Mouse (Mus musculus): ENCODE measurements around the gene Neurod6. TPM values are rescaled to one million over a fixed set of nuclear protein-coding genes. Genes with fewer than 3 reads are reported as not detected.
"Not testable (repeated sequence)": the region's sequence is repeated elsewhere in the genome, so short reads cannot be mapped to it uniquely, and the experiment has no call there.

Gene Neurod6
- polyA plus RNA-seq (2015; fragmentation: Nextera tagmentation; extraction: Ambion mirVana): not detected in 2 replicates

DNA sequence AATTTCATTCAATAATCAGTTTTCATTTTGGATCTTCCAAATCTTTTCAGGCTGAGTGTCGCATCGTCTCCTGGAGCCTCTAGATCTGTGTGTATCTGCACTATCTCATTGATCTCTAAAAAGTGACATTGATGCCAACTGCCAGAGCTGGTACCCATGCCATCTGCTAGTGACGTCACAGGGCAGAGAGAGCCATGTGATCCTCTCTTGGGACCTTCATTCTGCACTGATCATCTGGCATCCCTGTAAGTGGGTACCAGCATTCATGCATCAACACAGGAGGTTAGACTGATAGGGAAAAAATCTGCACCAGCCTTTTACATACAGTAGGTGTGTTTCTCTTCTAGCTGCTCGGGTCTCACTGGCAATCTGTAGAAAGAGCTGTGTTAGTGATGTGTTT, at the start of gene Neurod6:
TSS of gene Neurod6 (minus strand) at position 290 of the 400 bp plus-strand sequence.
- H3K36me3 ChIP-seq (ENCODE audit: insufficient read depth, low read length): no peaks in the 10 kb centered on the region
- peaks cover 5% of the 10 kb centered on the region for H3K4me1 ChIP-seq (ENCODE audit: insufficient read depth, low read length)
- no peak within 1 kb of the TSS for H3K27ac ChIP-seq (ENCODE audit: low read length)
- WGBS: 77% methylated on average over 4 of the region's 4 CpGs
- H3K27me3 ChIP-seq (ENCODE audit: insufficient read depth, low read length): peaks cover 14% of the 10 kb centered on the region
- H3K9me3 ChIP-seq (ENCODE audit: low read length): no peaks in the 10 kb centered on the region
- H3K9ac ChIP-seq (replicated peaks; ENCODE audit: low read length): no peak within 1 kb of the TSS
- ATAC-seq (ENCODE audit: low FRiP score, low TSS enrichment): no peak
- H3K4me2 ChIP-seq (replicated peaks; ENCODE audit: low read depth, low read length): no peak within 1 kb of the TSS
- H3K4me3 ChIP-seq (ENCODE audit: low read length): no peak within 1 kb of the TSS

DNA sequence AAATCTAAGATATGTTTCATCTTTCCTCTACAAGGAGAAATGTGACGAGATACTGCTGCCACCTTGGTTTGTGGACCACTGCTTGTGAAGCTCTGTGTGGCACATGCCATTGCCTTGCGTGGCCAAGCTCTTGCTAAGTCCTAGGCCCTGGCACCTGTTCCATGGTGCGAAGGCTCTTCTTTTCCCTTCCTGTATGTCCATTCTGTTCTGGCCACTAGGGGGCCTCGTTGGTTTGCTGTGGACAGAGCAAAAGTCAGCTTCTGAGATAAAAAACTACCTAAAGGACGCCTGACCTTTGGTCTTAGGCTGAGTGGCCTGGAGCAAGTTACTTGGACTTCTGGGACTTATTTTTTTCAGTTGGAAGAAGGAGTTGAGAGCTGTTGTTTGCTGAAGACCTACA, 36.1 kb upstream of the Neurod6 start:
- no peak overlapping the region for H3K9ac ChIP-seq (replicated peaks; ENCODE audit: low read length)
- H3K4me1 ChIP-seq (ENCODE audit: insufficient read depth, low read length): no peaks in the 10 kb centered on the region
- no peak overlapping the region for H3K27ac ChIP-seq (ENCODE audit: low read length)
- H3K4me3 ChIP-seq (ENCODE audit: low read length): no peak overlapping the region
- H3K36me3 ChIP-seq (ENCODE audit: insufficient read depth, low read length): no peaks in the 10 kb centered on the region
- no peak overlapping the region for H3K4me2 ChIP-seq (replicated peaks; ENCODE audit: low read depth, low read length)
- 33% methylated on average over 5 of the region's 5 CpGs for WGBS
- peak; percentile 61; the same call in 1 of the 2 replicates for ATAC-seq (ENCODE audit: low FRiP score, low TSS enrichment)
- no peaks in the 10 kb centered on the region for H3K9me3 ChIP-seq (ENCODE audit: low read length)
- no peaks in the 10 kb centered on the region for H3K27me3 ChIP-seq (ENCODE audit: insufficient read depth, low read length)

GRCm38 (mm10) chr6:55715446-55715845, 34.4 kb upstream of the Neurod6 start:
- no peaks in the 10 kb centered on the region for H3K27me3 ChIP-seq (ENCODE audit: insufficient read depth, low read length)
- no peak overlapping the region for H3K9ac ChIP-seq (replicated peaks; ENCODE audit: low read length)
- H3K4me2 ChIP-seq (replicated peaks; ENCODE audit: low read depth, low read length): no peak overlapping the region
- H3K4me3 ChIP-seq (ENCODE audit: low read length): no peak overlapping the region
- H3K4me1 ChIP-seq (ENCODE audit: insufficient read depth, low read length): no peaks in the 10 kb centered on the region
- H3K36me3 ChIP-seq (ENCODE audit: insufficient read depth, low read length): no peaks in the 10 kb centered on the region
- no peak for ATAC-seq (ENCODE audit: low FRiP score, low TSS enrichment)
- WGBS: 82% methylated on average over 6 of the region's 6 CpGs
- no peaks in the 10 kb centered on the region for H3K9me3 ChIP-seq (ENCODE audit: low read length)
- no peak overlapping the region for H3K27ac ChIP-seq (ENCODE audit: low read length)

DNA sequence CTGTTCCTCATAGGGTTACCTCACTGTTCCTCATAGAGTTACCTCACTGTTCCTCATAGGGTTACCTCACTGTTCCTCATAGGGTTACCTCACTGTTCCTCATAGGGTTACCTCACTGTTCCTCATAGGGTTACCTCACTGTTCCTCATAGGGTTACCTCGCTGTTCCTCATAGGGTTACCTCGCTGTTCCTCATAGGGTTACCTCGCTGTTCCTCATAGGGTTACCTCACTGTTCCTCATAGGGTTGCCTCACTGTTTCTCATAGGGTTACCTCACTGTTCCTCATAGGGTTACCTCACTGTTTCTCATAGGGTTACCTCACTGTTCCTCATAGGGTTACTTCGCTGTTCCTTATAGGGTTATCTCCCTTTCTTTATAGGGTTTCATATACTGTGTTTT, 29.9 kb upstream of the Neurod6 start:
- H3K27me3 ChIP-seq (ENCODE audit: insufficient read depth, low read length); H3K27ac ChIP-seq (ENCODE audit: low read length); H3K9me3 ChIP-seq (ENCODE audit: low read length); H3K4me3 ChIP-seq (ENCODE audit: low read length); ATAC-seq (ENCODE audit: low FRiP score, low TSS enrichment); H3K36me3 ChIP-seq (ENCODE audit: insufficient read depth, low read length); H3K9ac ChIP-seq (replicated peaks; ENCODE audit: low read length); H3K4me1 ChIP-seq (ENCODE audit: insufficient read depth, low read length); H3K4me2 ChIP-seq (replicated peaks; ENCODE audit: low read depth, low read length): not testable (repeated sequence)
- 92% methylated on average over 4 of the region's 4 CpGs for WGBS

DNA sequence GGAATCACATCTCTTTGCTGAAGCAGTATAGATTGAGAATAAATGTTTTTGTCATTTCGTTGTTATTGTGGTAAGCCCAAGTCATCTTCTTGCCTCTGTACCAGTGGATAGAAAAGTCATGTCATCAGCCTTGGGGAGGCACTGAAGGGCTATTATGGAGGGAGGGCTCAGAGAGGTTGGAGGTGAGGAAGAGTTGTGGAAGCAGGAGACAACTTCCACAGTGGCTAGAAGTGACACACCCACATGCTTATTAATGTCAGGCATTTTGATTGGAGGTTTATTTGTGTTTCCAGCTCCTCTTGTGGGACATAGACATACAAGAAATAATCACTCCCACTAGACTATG, 23.7 kb upstream of the Neurod6 start:
- H3K4me3 ChIP-seq (ENCODE audit: low read length): no peak overlapping the region
- H3K36me3 ChIP-seq (ENCODE audit: insufficient read depth, low read length): no peaks in the 10 kb centered on the region
- H3K9me3 ChIP-seq (ENCODE audit: low read length): no peaks in the 10 kb centered on the region
- H3K27me3 ChIP-seq (ENCODE audit: insufficient read depth, low read length): no peaks in the 10 kb centered on the region
- no peak overlapping the region for H3K27ac ChIP-seq (ENCODE audit: low read length)
- no peak overlapping the region for H3K9ac ChIP-seq (replicated peaks; ENCODE audit: low read length)
- no peaks in the 10 kb centered on the region for H3K4me1 ChIP-seq (ENCODE audit: insufficient read depth, low read length)
- no peak overlapping the region for H3K4me2 ChIP-seq (replicated peaks; ENCODE audit: low read depth, low read length)
- WGBS: 94% methylated on average over 1 of the region's 1 CpGs
- ATAC-seq (ENCODE audit: low FRiP score, low TSS enrichment): no peak

- H3K27me3 ChIP-seq (ENCODE audit: insufficient read depth, low read length): no peaks in the 10 kb centered on the region
- no peak overlapping the region for H3K27ac ChIP-seq (ENCODE audit: low read length)
- no peak overlapping the region for H3K4me2 ChIP-seq (replicated peaks; ENCODE audit: low read depth, low read length)
- WGBS: 85% methylated on average over 8 of the region's 8 CpGs
- ATAC-seq (ENCODE audit: low FRiP score, low TSS enrichment): no peak
- no peaks in the 10 kb centered on the region for H3K36me3 ChIP-seq (ENCODE audit: insufficient read depth, low read length)
- no peak overlapping the region for H3K4me3 ChIP-seq (ENCODE audit: low read length)
- H3K4me1 ChIP-seq (ENCODE audit: insufficient read depth, low read length): no peaks in the 10 kb centered on the region
- H3K9me3 ChIP-seq (ENCODE audit: low read length): no peaks in the 10 kb centered on the region
- H3K9ac ChIP-seq (replicated peaks; ENCODE audit: low read length): no peak overlapping the region
Measured at GRCm38 (mm10) chr6:55704061-55704758, 23.1 kb upstream of the Neurod6 start.

GRCm38 (mm10) chr6:55700392-55701386, 19.6 kb upstream of the Neurod6 start:
- H3K36me3 ChIP-seq (ENCODE audit: insufficient read depth, low read length): no peaks in the 10 kb centered on the region
- H3K27ac ChIP-seq (ENCODE audit: low read length): no peak overlapping the region
- no peaks in the 10 kb centered on the region for H3K4me1 ChIP-seq (ENCODE audit: insufficient read depth, low read length)
- no peak overlapping the region for H3K4me2 ChIP-seq (replicated peaks; ENCODE audit: low read depth, low read length)
- no peak overlapping the region for H3K4me3 ChIP-seq (ENCODE audit: low read length)
- H3K9me3 ChIP-seq (ENCODE audit: low read length): no peaks in the 10 kb centered on the region
- 31% methylated on average over 4 of the region's 4 CpGs for WGBS
- no peaks in the 10 kb centered on the region for H3K27me3 ChIP-seq (ENCODE audit: insufficient read depth, low read length)
- H3K9ac ChIP-seq (replicated peaks; ENCODE audit: low read length): no peak overlapping the region
- ATAC-seq (ENCODE audit: low FRiP score, low TSS enrichment): no peak

GRCm38 (mm10) chr6:55690015-55690531, 9.0 kb upstream of the Neurod6 start:
- WGBS: 91% methylated on average over 2 of the region's 2 CpGs
- Histone ChIP-seq H3K4me2 (replicated peaks; ENCODE audit: low read depth, low read length) (no peak overlapping the region), H3K9me3 (ENCODE audit: low read length) (no peaks in the 10 kb centered on the region), H3K27ac (ENCODE audit: low read length) (no peak overlapping the region), H3K4me3 (ENCODE audit: low read length) (no peak overlapping the region), H3K36me3 (ENCODE audit: insufficient read depth, low read length) (no peaks in the 10 kb centered on the region), H3K4me1 (ENCODE audit: insufficient read depth, low read length) (no peaks in the 10 kb centered on the region), H3K9ac (replicated peaks; ENCODE audit: low read length) (no peak overlapping the region), H3K27me3 (ENCODE audit: insufficient read depth, low read length) (no peaks in the 10 kb centered on the region)
- ATAC-seq (ENCODE audit: low FRiP score, low TSS enrichment): no peak

DNA sequence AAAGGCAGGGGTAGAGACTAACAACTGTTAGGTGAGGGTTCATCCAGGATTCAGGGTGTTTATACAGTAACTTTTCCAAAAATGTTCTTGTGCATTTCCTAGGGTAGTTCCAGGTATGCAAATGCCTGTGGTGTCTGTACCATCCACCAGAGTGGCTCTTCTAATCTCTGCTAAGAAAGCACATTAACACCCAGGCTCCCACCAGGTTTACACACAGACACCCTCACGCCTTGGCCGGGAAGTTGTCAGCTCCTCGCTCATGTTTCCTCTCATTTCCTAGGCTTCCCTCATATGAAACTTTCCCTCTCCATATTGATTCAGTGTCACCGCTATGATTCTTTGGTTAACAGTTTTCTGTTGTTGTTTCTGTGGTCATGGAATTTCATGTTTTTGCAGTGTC, 2.4 kb upstream of the Neurod6 start:
- H3K4me1 ChIP-seq (ENCODE audit: insufficient read depth, low read length): no peaks in the 10 kb centered on the region
- no peak overlapping the region for H3K9ac ChIP-seq (replicated peaks; ENCODE audit: low read length)
- H3K36me3 ChIP-seq (ENCODE audit: insufficient read depth, low read length): no peaks in the 10 kb centered on the region
- no peak overlapping the region for H3K4me2 ChIP-seq (replicated peaks; ENCODE audit: low read depth, low read length)
- no peaks in the 10 kb centered on the region for H3K9me3 ChIP-seq (ENCODE audit: low read length)
- no peak overlapping the region for H3K27ac ChIP-seq (ENCODE audit: low read length)
- H3K27me3 ChIP-seq (ENCODE audit: insufficient read depth, low read length): peaks cover 5% of the 10 kb centered on the region; the same call in 1 of the 2 replicates
- H3K4me3 ChIP-seq (ENCODE audit: low read length): no peak overlapping the region
- no peak for ATAC-seq (ENCODE audit: low FRiP score, low TSS enrichment)
- WGBS: 79% methylated on average over 4 of the region's 4 CpGs
